Mouse (Mus musculus) spleen, postnatal 14 days (tissue): ENCODE results near the gene Kdm6b.
"Not testable (repeated sequence)": the region's sequence is repeated elsewhere in the genome, so short reads cannot be mapped to it uniquely, and the experiment has no call there.

Source experiments
- DNase-seq, 2 experiments: peaks; one replicate each; pipeline ENCODE4 v3.0.0; 2021 to 2022; ENCODE audit warnings: low spot score in 2 of 2

The Kdm6b gene

GRCm38 (mm10) chr11:69406282-69406681 is 7.2 kb downstream of the Kdm6b start:
- no peak for DNase-seq

- no peak for DNase-seq
Measured at GRCm38 (mm10) chr11:69405397-69406200, 7.9 kb downstream of the Kdm6b start.

- no peak for DNase-seq
Measured at GRCm38 (mm10) chr11:69404595-69405396, 8.7 kb downstream of the Kdm6b start.

GRCm38 (mm10) chr11:69403691-69404594 is 9.5 kb downstream of the Kdm6b start:
- DNase-seq = no peak

GRCm38 (mm10) chr11:69401987-69402386 is 11.5 kb downstream of the Kdm6b start:
- no peak for DNase-seq

GRCm38 (mm10) chr11:69401210-69401637 is 12.3 kb downstream of the Kdm6b start:
- DNase-seq = peak; percentile 66 to 76

- no peak for DNase-seq
Measured at GRCm38 (mm10) chr11:69400083-69400850, 13.2 kb downstream of the Kdm6b start.

GRCm38 (mm10) chr11:69399201-69400082 is 14.0 kb downstream of the Kdm6b start:
- DNase-seq = no peak

- DNase-seq = no peak
Measured at GRCm38 (mm10) chr11:69398486-69399200, 14.8 kb downstream of the Kdm6b start.

GRCm38 (mm10) chr11:69398059-69398458 is 15.4 kb downstream of the Kdm6b start, which contains the start of gene Tmem88:
Gene Tmem88, minus strand, starts transcription at chr11:69398234.
- no peak for DNase-seq

GRCm38 (mm10) chr11:69397581-69398057 is 15.9 kb downstream of the Kdm6b start:
- no peak for DNase-seq

GRCm38 (mm10) chr11:69396772-69397171 is 16.7 kb downstream of the Kdm6b start:
- no peak for DNase-seq

GRCm38 (mm10) chr11:69395634-69396373 is 17.7 kb downstream of the Kdm6b start:
- peak; percentile 82 to 89 for DNase-seq

- peak; percentile 76 to 82 for DNase-seq
Measured at GRCm38 (mm10) chr11:69395235-69395633, 18.2 kb downstream of the Kdm6b start, which contains the start of the genes Naa38 and Cyb5d1. Gene Naa38, plus strand, starts transcription at chr11:69395487. Gene Cyb5d1, minus strand, starts transcription at chr11:69395631.

- not testable (repeated sequence) for DNase-seq
Measured at GRCm38 (mm10) chr11:69394591-69395167, 18.8 kb downstream of the Kdm6b start.

- peak in 1 of 2 experiments; percentile 68 for DNase-seq
Measured at GRCm38 (mm10) chr11:69390400-69391034, 23.0 kb downstream of the Kdm6b start.
